8 mouse cellular contexts compared by ENCODE assay signal in the genomic region with DNA sequence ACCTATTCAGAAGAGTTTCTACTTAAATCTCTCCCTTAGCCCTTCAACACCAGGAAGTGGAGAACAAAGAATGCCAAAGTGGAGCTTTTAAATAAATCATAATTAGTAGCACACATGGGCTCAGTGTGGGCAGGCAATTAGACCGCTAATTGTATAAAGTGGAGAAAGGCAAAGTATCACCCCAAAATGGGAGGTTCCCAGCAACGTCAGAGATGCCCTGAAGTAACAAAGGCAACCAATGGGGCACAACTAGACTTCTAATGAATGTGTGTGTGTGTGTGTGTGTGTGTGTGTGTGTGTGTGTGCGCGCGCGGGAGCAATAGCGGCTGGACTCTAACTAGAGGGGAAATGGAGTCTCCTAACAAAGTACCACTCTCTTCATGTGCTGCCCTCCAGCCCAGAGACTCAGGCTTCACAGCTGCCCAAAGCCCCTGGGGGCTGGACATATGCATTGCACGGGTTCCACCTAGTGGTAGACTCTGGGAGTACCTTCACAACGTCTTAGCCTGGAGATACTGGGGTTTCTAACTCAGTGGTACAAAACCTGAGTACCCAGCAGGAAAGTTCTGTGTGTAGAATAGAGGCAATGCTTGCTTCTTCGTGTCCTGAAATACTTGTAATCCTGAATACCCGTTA.
DNase-seq lines count a peak whose midpoint lies in the region; ATAC-seq lines count a peak whose summit lies in the region.

No protein-coding gene starts in this region.

- no peak overlapping the region for H3K4me3 ChIP-seq in embryonic facial prominence, embryonic 10.5 days
- H3K4me3 ChIP-seq in heart, embryonic 10.5 days, result no peak overlapping the region
- H3K4me3 ChIP-seq in liver, embryonic 13.5 days (replicated peaks), result no peak overlapping the region

- H3K9ac ChIP-seq in liver, embryonic 13.5 days, result no peak overlapping the region

- 24% methylated on average over 11 of the region's 11 CpGs for WGBS in embryonic facial prominence, embryonic 10.5 days
- WGBS in heart, embryonic 10.5 days, result 49% methylated on average over 11 of the region's 11 CpGs
- 43% methylated on average over 11 of the region's 11 CpGs for WGBS in liver, embryonic 13.5 days (ENCODE audit: insufficient replicate concordance)

- no peaks in the 10 kb centered on the region for H3K27me3 ChIP-seq in embryonic facial prominence, embryonic 10.5 days (replicated peaks; ENCODE audit: low read depth, poor library complexity, severe bottlenecking)
- 0 out of 2 replicates have a peak, but pooled peaks cover 5% of the 10 kb centered on the region for H3K27me3 ChIP-seq in heart, embryonic 10.5 days (ENCODE audit: insufficient read depth, poor library complexity, severe bottlenecking)
- no peaks in the 10 kb centered on the region for H3K27me3 ChIP-seq in liver, embryonic 13.5 days

- H3K27ac ChIP-seq in embryonic facial prominence, embryonic 10.5 days (replicated peaks), result 0 out of 2 replicates have a peak overlapping the region, but pooled peaks have one; percentile 30
- no peak overlapping the region for H3K27ac ChIP-seq in heart, embryonic 10.5 days
- H3K27ac ChIP-seq in liver, embryonic 13.5 days, result no peak overlapping the region

- peak; percentile 37 for DNase-seq in 416B (ENCODE audit: low read depth)
- DNase-seq in adrenal gland, adult 8-10 months, result peak; percentile 7
- DNase-seq in embryonic facial prominence, embryonic 10.5 days (ENCODE audit: low spot score), result peak; percentile 85
- DNase-seq in heart, embryonic 10.5 days (ENCODE audit: low spot score), result peak; percentile 78
- DNase-seq in kidney, postnatal 10 days, result peak; percentile 84
- peak; percentile 1 for DNase-seq in liver, embryonic 13.5 days
- DNase-seq in ovary, postnatal 14 days (ENCODE audit: low spot score), result peak; percentile 64
- DNase-seq in MN1 (ENCODE audit: low spot score), result no peak

- no peak overlapping the region for H3K4me2 ChIP-seq in liver, embryonic 13.5 days

- H3K9me3 ChIP-seq in embryonic facial prominence, embryonic 10.5 days, result no peaks in the 10 kb centered on the region
- H3K9me3 ChIP-seq in heart, embryonic 10.5 days, result no peaks in the 10 kb centered on the region
- H3K9me3 ChIP-seq in liver, embryonic 13.5 days (replicated peaks), result no peaks in the 10 kb centered on the region

- peaks cover 5% of the 10 kb centered on the region for H3K4me1 ChIP-seq in embryonic facial prominence, embryonic 10.5 days
- no peaks in the 10 kb centered on the region for H3K4me1 ChIP-seq in heart, embryonic 10.5 days
- H3K4me1 ChIP-seq in liver, embryonic 13.5 days (replicated peaks), result no peaks in the 10 kb centered on the region

- no peak for ATAC-seq in liver, embryonic 13.5 days (ENCODE audit: low read depth)

- no peaks in the 10 kb centered on the region for H3K36me3 ChIP-seq in embryonic facial prominence, embryonic 10.5 days (replicated peaks)
- H3K36me3 ChIP-seq in heart, embryonic 10.5 days, result no peaks in the 10 kb centered on the region
- H3K36me3 ChIP-seq in liver, embryonic 13.5 days, result no peaks in the 10 kb centered on the region
